Comparison of ENCODE assay signal across 1 mouse cellular context in the genomic region with DNA sequence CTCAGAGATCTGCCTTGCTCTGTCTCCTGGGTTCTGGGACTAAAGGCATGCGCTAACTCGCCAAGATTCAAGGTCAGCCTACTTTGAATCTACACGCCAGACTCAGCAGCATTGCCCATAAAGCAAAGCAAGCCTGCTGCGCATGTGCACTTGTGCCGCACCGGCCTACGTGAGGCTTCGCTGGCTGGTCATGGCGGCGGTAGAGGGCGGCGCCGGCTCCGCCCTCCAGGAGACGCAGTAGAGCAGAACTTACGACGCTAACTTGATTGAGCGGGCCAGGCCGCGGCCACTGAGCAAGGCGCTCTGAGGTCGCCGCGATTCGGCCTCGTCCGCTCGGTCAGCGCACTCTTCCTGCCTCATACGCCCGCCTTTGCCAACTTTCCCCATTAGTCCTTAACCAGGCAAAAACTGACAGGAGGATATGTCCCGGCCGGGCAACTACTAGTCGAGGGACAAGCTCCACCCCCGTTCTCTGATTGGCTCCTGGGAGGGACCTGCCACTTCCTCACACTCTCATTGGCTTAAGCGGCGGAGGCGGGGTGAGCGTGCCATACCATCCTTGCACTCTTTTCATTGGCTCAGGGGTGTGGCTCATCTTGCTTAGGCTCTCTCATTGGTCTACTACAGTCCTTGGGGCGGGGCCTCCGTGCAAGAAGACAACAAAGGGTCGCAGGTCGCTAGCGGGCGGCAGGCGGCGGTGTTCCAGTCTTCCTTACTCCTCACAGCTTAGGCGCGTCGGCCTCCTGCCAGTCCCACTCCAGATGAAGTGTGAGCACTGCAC.
TF ChIP-seq lines count a peak whose summit lies in the region.

A gene (plus strand): TSS at position 690 of the 781 bp plus-strand sequence.

TF ChIP-seq in MEL, 35 proteins besides CTCF, POLR2A, EP300 and RAD21 (continued from another document):
- peak; percentile 66 for TF ChIP-seq MAFK (IDR thresholded peaks at IDR 0.05; ENCODE audit: borderline replicate concordance, low read depth, low read length)
- no peak; the same call in 1 of the 2 replicates for TF ChIP-seq POLR2AphosphoS5 (IDR thresholded peaks at IDR 0.05; ENCODE audit: borderline replicate concordance, low read depth, low read length)
- TF ChIP-seq MYB (IDR thresholded peaks at IDR 0.05; ENCODE audit: low read depth, low read length), result no peak
- no peak; the same call in 1 of the 2 replicates for TF ChIP-seq E2F4 (IDR thresholded peaks at IDR 0.05; ENCODE audit: borderline replicate concordance, low read depth, low read length)
- peak; percentile 75 for TF ChIP-seq CHD2 (IDR thresholded peaks at IDR 0.05; ENCODE audit: low read length)
- TF ChIP-seq USF1 (IDR thresholded peaks at IDR 0.05; ENCODE audit: low read depth, low read length), result peak; percentile 49
- TF ChIP-seq RCOR1 (IDR thresholded peaks at IDR 0.05; ENCODE audit: low read depth, low read length), result no peak
- TF ChIP-seq JUND (IDR thresholded peaks at IDR 0.05; ENCODE audit: low read depth, low read length), result no peak
- peak; percentile 38 for TF ChIP-seq MAZ (IDR thresholded peaks at IDR 0.05; ENCODE audit: low read depth, low read length)
- TF ChIP-seq KAT2A (conservative IDR thresholded peaks at IDR 0.05; ENCODE audit: low read depth, low read length), result peak; percentile 32; the same call in 1 of the 2 replicates
- TF ChIP-seq MXI1 (IDR thresholded peaks at IDR 0.05; ENCODE audit: low read depth, low read length), result peak; percentile 83
- no peak for TF ChIP-seq GATA1 (IDR thresholded peaks at IDR 0.05; ENCODE audit: low read depth, low read length)
- no peak; the same call in 1 of the 2 replicates for TF ChIP-seq ELF1 (IDR thresholded peaks at IDR 0.05; ENCODE audit: low read depth, low read length)
- no peak for TF ChIP-seq GABPA (IDR thresholded peaks at IDR 0.05; ENCODE audit: low read depth, low read length)
- peak; percentile 97 for TF ChIP-seq ZMIZ1 (IDR thresholded peaks at IDR 0.05; ENCODE audit: low read depth, low read length)
